Mouse (Mus musculus): ENCODE results near the gene Agtpbp1.

GRCm38 (mm10) chr13:59605221-59605922 is 20.3 kb upstream of the Agtpbp1 start:
- TF ChIP-seq USF1 (IDR thresholded peaks at IDR 0.05; ENCODE audit: low read depth) (no peak), POLR2AphosphoS2 (IDR thresholded peaks at IDR 0.05; ENCODE audit: insufficient read length, low read depth) (no peak), POLR2A (IDR thresholded peaks at IDR 0.05; ENCODE audit: insufficient read length, low read depth) (no peak), CEBPB (IDR thresholded peaks at IDR 0.05; ENCODE audit: insufficient read depth, poor library complexity, severe bottlenecking) (no peak), SRF (IDR thresholded peaks at IDR 0.05; ENCODE audit: control insufficient read depth, insufficient read length, low read depth) (no peak), MAX (IDR thresholded peaks at IDR 0.05; ENCODE audit: low read depth) (no peak), REST (IDR thresholded peaks at IDR 0.05; ENCODE audit: insufficient read depth, insufficient read length) (no peak), MYOG (IDR thresholded peaks at IDR 0.05; ENCODE audit: control insufficient read depth in 1 of 3, insufficient read depth in 1 of 3, insufficient read length in 2 of 3, low read depth in 2 of 3) (no peak), MYOD1 (IDR thresholded peaks at IDR 0.05; ENCODE audit: control insufficient read depth in 1 of 3, insufficient read length in 2 of 3, low read depth in 2 of 3) (no peak), TCF12 (IDR thresholded peaks at IDR 0.05; ENCODE audit: insufficient read depth, poor library complexity, severe bottlenecking) (no peak), E2F4 (IDR thresholded peaks at IDR 0.05; ENCODE audit: insufficient read depth) (no peak), TCF3 (IDR thresholded peaks at IDR 0.05; ENCODE audit: insufficient read length, low read depth) (no peak)
